Mouse (Mus musculus) midbrain, embryonic 16.5 days (tissue): ENCODE measurements at regions not wholly inside any gene's neighbourhood (a gene's known extent, or its start where the extent isn't known, plus 50 kb on each side); places are given as distances from the start of the nearest gene placed in this dataset.

Experiments used
- ATAC-seq: fragments of 200-750 bp; cut with Nextera tagmentation; 2 replicates; pipeline ENCODE4 v1.8.0; 2017; ENCODE audit warnings: moderate TSS enrichment
- H3K27ac ChIP-seq: fragments of 300-500 bp; sonication (generic); 2 replicates; pipeline ENCODE4 v1.5.1; 2014; ENCODE audit warnings: mild to moderate bottlenecking, low read length, mixed read lengths
- H3K27me3 ChIP-seq: fragments of 300-500 bp; sonication (generic); 2 replicates; pipeline ENCODE4 v1.6.1; 2014; ENCODE audit warnings: low read depth, low read length, mixed read lengths; ENCODE audit not compliant: control insufficient read depth, insufficient read depth
- H3K36me3 ChIP-seq: fragments of 300-500 bp; sonication (generic); 2 replicates; pipeline ENCODE4 v1.6.1; 2014; ENCODE audit warnings: mild to moderate bottlenecking, low read length, moderate library complexity, mixed read lengths; ENCODE audit not compliant: control insufficient read depth, insufficient read depth
- H3K4me1 ChIP-seq: fragments of 300-500 bp; sonication (generic); 2 replicates; pipeline ENCODE4 v1.6.1; 2014; ENCODE audit warnings: mild to moderate bottlenecking, low read length, mixed read lengths; ENCODE audit not compliant: control insufficient read depth, insufficient read depth
- H3K4me2 ChIP-seq: fragments of 300-500 bp; sonication (generic); 2 replicates; pipeline ENCODE4 v1.6.1; 2014; ENCODE audit warnings: mild to moderate bottlenecking, low read length, mixed read lengths
- H3K4me3 ChIP-seq: fragments of 300-500 bp; sonication (generic); 2 replicates; pipeline ENCODE4 v1.5.1; 2014; ENCODE audit warnings: low read depth, mild to moderate bottlenecking, low read length, moderate library complexity, mixed read lengths
- H3K9ac ChIP-seq: fragments of 300-500 bp; sonication (generic); 2 replicates; pipeline ENCODE4 v1.6.1; 2014; ENCODE audit warnings: low read depth, low read length, mixed read lengths
- H3K9me3 ChIP-seq: fragments of 300-500 bp; sonication (generic); replicated peaks from 2 replicates; pipeline ENCODE4 v1.6.1; 2014; ENCODE audit warnings: mild to moderate bottlenecking, low read length, mixed read lengths; ENCODE audit not compliant: control insufficient read depth, poor library complexity, severe bottlenecking
- WGBS: fragments of 180-500 bp; shearing (Covaris S2); extraction: QIAGEN DNeasy Blood & Tissue Kit; methylation state at CpG from one replicate; pipeline ENCODE4 v1.1.7; 2014; 5-methylcytosine and 5-hydroxymethylcytosine counted together

GRCm38 (mm10) chr8:112093554-112093953 lies 78.7 kb upstream of the Gm6793 start:
- Histone ChIP-seq H3K36me3 (no peaks in the 10 kb centered on the region), H3K27ac (no peak overlapping the region), H3K4me1 (peaks cover 4% of the 10 kb centered on the region), H3K4me3 (no peak overlapping the region), H3K9ac (no peak overlapping the region), H3K9me3 (no peaks in the 10 kb centered on the region), H3K27me3 (no peaks in the 10 kb centered on the region), H3K4me2 (no peak overlapping the region)
- no peak for ATAC-seq
- 49% methylated on average over 7 of the region's 7 CpGs for WGBS

GRCm38 (mm10) chr8:112092831-112093230 lies 78.0 kb upstream of the Gm6793 start:
- ATAC-seq = no peak
- H3K36me3 ChIP-seq = no peaks in the 10 kb centered on the region
- no peak overlapping the region for H3K27ac ChIP-seq
- H3K27me3 ChIP-seq = no peaks in the 10 kb centered on the region
- WGBS = 14% methylated on average over 3 of the region's 3 CpGs
- H3K9me3 ChIP-seq = no peaks in the 10 kb centered on the region
- no peak overlapping the region for H3K9ac ChIP-seq
- H3K4me2 ChIP-seq = no peak overlapping the region
- H3K4me1 ChIP-seq = no peaks in the 10 kb centered on the region
- no peak overlapping the region for H3K4me3 ChIP-seq

- Histone ChIP-seq H3K9me3 (no peaks in the 10 kb centered on the region), H3K27ac (no peak overlapping the region), H3K9ac (no peak overlapping the region), H3K36me3 (no peaks in the 10 kb centered on the region), H3K4me2 (no peak overlapping the region), H3K4me3 (no peak overlapping the region), H3K4me1 (no peaks in the 10 kb centered on the region), H3K27me3 (no peaks in the 10 kb centered on the region)
- ATAC-seq = no peak
- WGBS = 73% methylated on average over 10 of the region's 10 CpGs
Measured at GRCm38 (mm10) chr8:112078621-112079020, 63.8 kb upstream of the Gm6793 start.

GRCm38 (mm10) chr8:112072205-112072604 lies 57.4 kb upstream of the Gm6793 start:
- H3K27ac ChIP-seq = no peak overlapping the region
- WGBS = 84% methylated on average over 14 of the region's 14 CpGs
- H3K4me2 ChIP-seq = no peak overlapping the region
- H3K27me3 ChIP-seq = no peaks in the 10 kb centered on the region
- H3K4me3 ChIP-seq = no peak overlapping the region
- H3K9ac ChIP-seq = no peak overlapping the region
- H3K4me1 ChIP-seq = no peaks in the 10 kb centered on the region
- no peak for ATAC-seq
- H3K36me3 ChIP-seq = no peaks in the 10 kb centered on the region
- no peaks in the 10 kb centered on the region; the same call in 1 of the 2 replicates for H3K9me3 ChIP-seq

- Histone ChIP-seq H3K27me3 (no peaks in the 10 kb centered on the region), H3K36me3 (no peaks in the 10 kb centered on the region), H3K9ac (no peak overlapping the region), H3K27ac (no peak overlapping the region), H3K4me2 (no peak overlapping the region), H3K4me1 (no peaks in the 10 kb centered on the region), H3K9me3 (no peaks in the 10 kb centered on the region; the same call in 1 of the 2 replicates), H3K4me3 (no peak overlapping the region)
- ATAC-seq = no peak
- 83% methylated on average over 8 of the region's 8 CpGs for WGBS
Measured at GRCm38 (mm10) chr8:112070251-112070650, 55.4 kb upstream of the Gm6793 start.
